Mouse (Mus musculus): ENCODE results near the gene Gm9844. TPM values are rescaled to one million over a fixed set of nuclear protein-coding genes. Genes with fewer than 3 reads are reported as not detected.

Gene Gm9844
- polyA plus RNA-seq, 1 experiment from 2014 or later = 16.7 TPM

- Histone ChIP-seq H3K4me3 (ENCODE audit: low read depth, low read length) (no peak overlapping the region), H3K9ac (ENCODE audit: low read length) (no peak overlapping the region), H3K4me1 (replicated peaks; ENCODE audit: control insufficient read depth, insufficient read depth, low read length) (peaks cover 17% of the 10 kb centered on the region), H3K4me2 (ENCODE audit: low read length) (no peak overlapping the region), H3K27ac (ENCODE audit: low read depth) (no peak overlapping the region), H3K36me3 (ENCODE audit: control insufficient read depth, insufficient read depth, low read length) (peaks cover 24% of the 10 kb centered on the region), H3K9me3 (ENCODE audit: control insufficient read depth, low read length) (no peaks in the 10 kb centered on the region), H3K27me3 (replicated peaks; ENCODE audit: control insufficient read depth, insufficient read depth, low read length) (no peaks in the 10 kb centered on the region)
- DNase-seq (ENCODE audit: low spot score) (no peak), ATAC-seq (replicated peaks; ENCODE audit: low FRiP score, low TSS enrichment, low read depth) (no peak)
- WGBS = 95% methylated on average over 9 of the region's 9 CpGs
These were observed 20.6 kb downstream of the Gm9844 start for GRCm38 (mm10) chr7:24882416-24883199.

GRCm38 (mm10) chr7:24883896-24884692 is 22.1 kb downstream of the Gm9844 start, which contains the start of gene Rps19:
Gene Rps19 (plus strand): TSS chr7:24884371.
- H3K9ac ChIP-seq (ENCODE audit: low read length) = peak within 1 kb of the TSS; percentile 100
- H3K4me3 ChIP-seq (ENCODE audit: low read depth, low read length) = peak within 1 kb of the TSS; percentile 85
- peaks cover 17% of the 10 kb centered on the region for H3K4me1 ChIP-seq (replicated peaks; ENCODE audit: control insufficient read depth, insufficient read depth, low read length)
- H3K9me3 ChIP-seq (ENCODE audit: control insufficient read depth, low read length) = no peaks in the 10 kb centered on the region
- H3K36me3 ChIP-seq (ENCODE audit: control insufficient read depth, insufficient read depth, low read length) = peaks cover 39% of the 10 kb centered on the region
- peak within 1 kb of the TSS; percentile 93 for H3K4me2 ChIP-seq (ENCODE audit: low read length)
- peak; percentile 99 for DNase-seq (ENCODE audit: low spot score)
- no peaks in the 10 kb centered on the region for H3K27me3 ChIP-seq (replicated peaks; ENCODE audit: control insufficient read depth, insufficient read depth, low read length)
- under 1% methylated on average over 57 of the region's 57 CpGs for WGBS
- ATAC-seq (replicated peaks; ENCODE audit: low FRiP score, low TSS enrichment, low read depth) = peak; percentile 92
- H3K27ac ChIP-seq (ENCODE audit: low read depth) = peak within 1 kb of the TSS; percentile 88

- H3K4me3 ChIP-seq (ENCODE audit: low read depth, low read length) = peak overlapping the region; percentile 85
- H3K4me1 ChIP-seq (replicated peaks; ENCODE audit: control insufficient read depth, insufficient read depth, low read length) = peaks cover 17% of the 10 kb centered on the region
- peaks cover 46% of the 10 kb centered on the region for H3K36me3 ChIP-seq (ENCODE audit: control insufficient read depth, insufficient read depth, low read length)
- no peaks in the 10 kb centered on the region for H3K9me3 ChIP-seq (ENCODE audit: control insufficient read depth, low read length)
- DNase-seq (ENCODE audit: low spot score) (no peak), ATAC-seq (replicated peaks; ENCODE audit: low FRiP score, low TSS enrichment, low read depth) (peak; percentile 2; the same call in 1 of the 2 replicates)
- H3K4me2 ChIP-seq (ENCODE audit: low read length) = peak overlapping the region; percentile 93
- WGBS = under 1% methylated on average over 47 of the region's 47 CpGs
- H3K27me3 ChIP-seq (replicated peaks; ENCODE audit: control insufficient read depth, insufficient read depth, low read length) = no peaks in the 10 kb centered on the region
- H3K9ac ChIP-seq (ENCODE audit: low read length) = peak overlapping the region; percentile 100
- peak overlapping the region; percentile 88 for H3K27ac ChIP-seq (ENCODE audit: low read depth)
These were observed 22.8 kb downstream of the Gm9844 start for GRCm38 (mm10) chr7:24884693-24885291.

- 36% methylated on average over 12 of the region's 12 CpGs for WGBS
- Histone ChIP-seq H3K4me1 (replicated peaks; ENCODE audit: control insufficient read depth, insufficient read depth, low read length) (peaks cover 17% of the 10 kb centered on the region), H3K27ac (ENCODE audit: low read depth) (peak overlapping the region; percentile 88; the same call in 1 of the 2 replicates), H3K27me3 (replicated peaks; ENCODE audit: control insufficient read depth, insufficient read depth, low read length) (no peaks in the 10 kb centered on the region), H3K4me2 (ENCODE audit: low read length) (peak overlapping the region; percentile 93), H3K9ac (ENCODE audit: low read length) (peak overlapping the region; percentile 100), H3K36me3 (ENCODE audit: control insufficient read depth, insufficient read depth, low read length) (peaks cover 52% of the 10 kb centered on the region), H3K4me3 (ENCODE audit: low read depth, low read length) (peak overlapping the region; percentile 85), H3K9me3 (ENCODE audit: control insufficient read depth, low read length) (no peaks in the 10 kb centered on the region)
- DNase-seq (ENCODE audit: low spot score) = no peak
- ATAC-seq (replicated peaks; ENCODE audit: low FRiP score, low TSS enrichment, low read depth) = no peak
These were observed 23.7 kb downstream of the Gm9844 start for GRCm38 (mm10) chr7:24885468-24886307.

GRCm38 (mm10) chr7:24886308-24886633 is 24.3 kb downstream of the Gm9844 start:
- DNase-seq (ENCODE audit: low spot score) (no peak), ATAC-seq (replicated peaks; ENCODE audit: low FRiP score, low TSS enrichment, low read depth) (no peak)
- H3K4me3 ChIP-seq (ENCODE audit: low read depth, low read length) = peak overlapping the region; percentile 85
- 58% methylated on average over 4 of the region's 4 CpGs for WGBS
- no peak overlapping the region for H3K27ac ChIP-seq (ENCODE audit: low read depth)
- no peaks in the 10 kb centered on the region for H3K27me3 ChIP-seq (replicated peaks; ENCODE audit: control insufficient read depth, insufficient read depth, low read length)
- H3K9ac ChIP-seq (ENCODE audit: low read length) = peak overlapping the region; percentile 100
- peak overlapping the region; percentile 93 for H3K4me2 ChIP-seq (ENCODE audit: low read length)
- peaks cover 17% of the 10 kb centered on the region for H3K4me1 ChIP-seq (replicated peaks; ENCODE audit: control insufficient read depth, insufficient read depth, low read length)
- H3K9me3 ChIP-seq (ENCODE audit: control insufficient read depth, low read length) = no peaks in the 10 kb centered on the region
- peaks cover 58% of the 10 kb centered on the region for H3K36me3 ChIP-seq (ENCODE audit: control insufficient read depth, insufficient read depth, low read length)

- Histone ChIP-seq H3K4me3 (ENCODE audit: low read depth, low read length) (peak overlapping the region; percentile 85), H3K27me3 (replicated peaks; ENCODE audit: control insufficient read depth, insufficient read depth, low read length) (no peaks in the 10 kb centered on the region), H3K27ac (ENCODE audit: low read depth) (0 out of 2 replicates have a peak overlapping the region, but pooled peaks have one; percentile 3), H3K9ac (ENCODE audit: low read length) (peak overlapping the region; percentile 100), H3K4me1 (replicated peaks; ENCODE audit: control insufficient read depth, insufficient read depth, low read length) (peaks cover 17% of the 10 kb centered on the region), H3K36me3 (ENCODE audit: control insufficient read depth, insufficient read depth, low read length) (peaks cover 61% of the 10 kb centered on the region), H3K9me3 (ENCODE audit: control insufficient read depth, low read length) (no peaks in the 10 kb centered on the region), H3K4me2 (ENCODE audit: low read length) (peak overlapping the region; percentile 93)
- ATAC-seq (replicated peaks; ENCODE audit: low FRiP score, low TSS enrichment, low read depth) = no peak
- no peak for DNase-seq (ENCODE audit: low spot score)
- 77% methylated on average over 4 of the region's 4 CpGs for WGBS
These were observed 25.1 kb downstream of the Gm9844 start for GRCm38 (mm10) chr7:24887096-24887495.

- H3K4me1 ChIP-seq (replicated peaks; ENCODE audit: control insufficient read depth, insufficient read depth, low read length) = peaks cover 17% of the 10 kb centered on the region
- H3K27me3 ChIP-seq (replicated peaks; ENCODE audit: control insufficient read depth, insufficient read depth, low read length) = no peaks in the 10 kb centered on the region
- H3K9me3 ChIP-seq (ENCODE audit: control insufficient read depth, low read length) = no peaks in the 10 kb centered on the region
- ATAC-seq (replicated peaks; ENCODE audit: low FRiP score, low TSS enrichment, low read depth) = peak; percentile 8; the same call in 1 of the 2 replicates
- H3K4me2 ChIP-seq (ENCODE audit: low read length) = no peak overlapping the region
- no peak overlapping the region for H3K9ac ChIP-seq (ENCODE audit: low read length)
- no peak for DNase-seq (ENCODE audit: low spot score)
- no peak overlapping the region for H3K27ac ChIP-seq (ENCODE audit: low read depth)
- H3K4me3 ChIP-seq (ENCODE audit: low read depth, low read length) = no peak overlapping the region
- peaks cover 61% of the 10 kb centered on the region for H3K36me3 ChIP-seq (ENCODE audit: control insufficient read depth, insufficient read depth, low read length)
- WGBS = 81% methylated on average over 6 of the region's 6 CpGs
These were observed 27.6 kb downstream of the Gm9844 start for GRCm38 (mm10) chr7:24889431-24890220.
